Mouse (Mus musculus) cerebellum, adult 2 months (tissue): ENCODE measurements around the gene Sema4f. TPM values are rescaled to one million over a fixed set of nuclear protein-coding genes. Genes with fewer than 3 reads are reported as not detected.

Source experiments
- DNase-seq, 2 experiments: peaks; one replicate each; pipeline ENCODE4 v3.0.0; 2021
- H3K27ac ChIP-seq: fragments of 200-500 bp; 2 replicates; pipeline ENCODE4 v1.5.1; 2012; ENCODE audit warnings: low read length, control low read depth, inconsistent platforms; ENCODE audit not compliant: insufficient read depth
- H3K27me3 ChIP-seq: fragments of 200-500 bp; 2 replicates; pipeline ENCODE4 v1.6.1; 2012; ENCODE audit warnings: inconsistent platforms, mild to moderate bottlenecking, low read length, moderate library complexity; ENCODE audit not compliant: control insufficient read depth, insufficient read depth
- H3K4me1 ChIP-seq: fragments of 200-500 bp; 2 replicates; pipeline ENCODE4 v1.6.1; 2011; ENCODE audit warnings: low read length; ENCODE audit not compliant: control insufficient read depth, insufficient read depth
- H3K4me3 ChIP-seq: fragments of 200-500 bp; replicated peaks from 2 replicates; pipeline ENCODE3; 2011; ENCODE audit warnings: mild to moderate bottlenecking, low read depth, low read length, control low read depth; ENCODE audit not compliant: insufficient read depth
- CTCF ChIP-seq: fragments of 200-500 bp; IDR thresholded peaks from 2 replicates; pipeline ENCODE4 v1.5.1; 2011; ENCODE audit warnings: low read depth, mild to moderate bottlenecking, control low read depth, low read length, moderate library complexity, borderline replicate concordance; ENCODE audit not compliant: insufficient read depth
- POLR2A ChIP-seq: fragments of 200-500 bp; IDR thresholded peaks from 2 replicates; pipeline ENCODE4 v1.6.1; 2011; ENCODE audit warnings: low read length, control low read depth, borderline replicate concordance; ENCODE audit not compliant: insufficient read depth
- WGBS: fragments of 180-500 bp; shearing (Covaris S2); methylation state at CpG from one replicate; pipeline ENCODE4 v1.1.7; 2018; 5-methylcytosine and 5-hydroxymethylcytosine counted together
- polyA plus RNA-seq: library from polyadenylated mRNA; depleted of rRNA; stranded (reverse); fragments of >200 nt; gene quantifications from 2 replicates; pipeline ENCODE4 v1.2.3, GENCODE M21; 2012

The Sema4f gene
- polyA plus RNA-seq, 1 experiment, result 44.7 TPM

GRCm38 (mm10) chr6:82893415-82893814 lies 46.2 kb downstream of the Sema4f start:
- TF ChIP-seq CTCF, result no peak
- no peak for TF ChIP-seq POLR2A
- WGBS, result 58% methylated on average over 3 of the region's 3 CpGs
- no peaks in the 10 kb centered on the region for H3K4me1 ChIP-seq

GRCm38 (mm10) chr6:82892540-82892939 lies 47.0 kb downstream of the Sema4f start:
- DNase-seq, result no peak
- WGBS, result 51% methylated on average over 2 of the region's 2 CpGs
- Histone ChIP-seq H3K4me1 (no peaks in the 10 kb centered on the region), H3K4me3 (no peak overlapping the region), H3K27me3 (no peaks in the 10 kb centered on the region), H3K27ac (no peak overlapping the region)
- no peak for TF ChIP-seq POLR2A
- TF ChIP-seq CTCF, result peak; percentile 19; the same call in 1 of the 2 replicates

More at GRCm38 (mm10) chr6:82893415-82893814, 46.2 kb downstream of the Sema4f start:
- no peak overlapping the region for H3K4me3 ChIP-seq
- no peak overlapping the region for H3K27ac ChIP-seq
- no peak for DNase-seq
- H3K27me3 ChIP-seq, result no peaks in the 10 kb centered on the region

GRCm38 (mm10) chr6:82891488-82891887 lies 48.1 kb downstream of the Sema4f start:
- Histone ChIP-seq H3K27me3 (no peaks in the 10 kb centered on the region), H3K4me1 (0 out of 2 replicates have a peak, but pooled peaks cover 2% of the 10 kb centered on the region), H3K4me3 (no peak overlapping the region), H3K27ac (no peak overlapping the region)
- WGBS, result 82% methylated on average over 6 of the region's 6 CpGs
- no peak for TF ChIP-seq POLR2A
- TF ChIP-seq CTCF, result no peak
- DNase-seq, result no peak

- peak; percentile 40 to 50 for DNase-seq
- 0 out of 2 replicates have a peak, but pooled peaks cover 2% of the 10 kb centered on the region for H3K4me1 ChIP-seq
- no peaks in the 10 kb centered on the region for H3K27me3 ChIP-seq
- no peak overlapping the region for H3K4me3 ChIP-seq
- TF ChIP-seq CTCF (no peak), POLR2A (no peak)
- WGBS, result 5% methylated on average over 4 of the region's 4 CpGs
- no peak overlapping the region for H3K27ac ChIP-seq
Measured at GRCm38 (mm10) chr6:82886330-82886729, 53.2 kb downstream of the Sema4f start.

GRCm38 (mm10) chr6:82885909-82886308 lies 53.7 kb downstream of the Sema4f start:
- H3K4me3 ChIP-seq, result no peak overlapping the region
- TF ChIP-seq POLR2A (no peak), CTCF (no peak)
- 0 out of 2 replicates have a peak, but pooled peaks cover 2% of the 10 kb centered on the region for H3K4me1 ChIP-seq
- no peak for DNase-seq
- WGBS, result 75% methylated on average over 4 of the region's 4 CpGs
- H3K27me3 ChIP-seq, result no peaks in the 10 kb centered on the region
- no peak overlapping the region for H3K27ac ChIP-seq

GRCm38 (mm10) chr6:82885441-82885840 lies 54.1 kb downstream of the Sema4f start:
- DNase-seq, result no peak
- no peak overlapping the region for H3K4me3 ChIP-seq
- H3K27me3 ChIP-seq, result no peaks in the 10 kb centered on the region
- no peak overlapping the region for H3K27ac ChIP-seq
- TF ChIP-seq POLR2A, result no peak
- no peak for TF ChIP-seq CTCF
- 88% methylated on average over 2 of the region's 2 CpGs for WGBS
- 0 out of 2 replicates have a peak, but pooled peaks cover 2% of the 10 kb centered on the region for H3K4me1 ChIP-seq

- no peak overlapping the region for H3K4me3 ChIP-seq
- peak in 1 of 2 experiments; percentile 12 for DNase-seq
- WGBS, result 30% methylated on average over 3 of the region's 3 CpGs
- TF ChIP-seq POLR2A (no peak), CTCF (no peak)
- 0 out of 2 replicates have a peak, but pooled peaks cover 2% of the 10 kb centered on the region for H3K4me1 ChIP-seq
- no peak overlapping the region for H3K27ac ChIP-seq
- no peaks in the 10 kb centered on the region for H3K27me3 ChIP-seq
Measured at GRCm38 (mm10) chr6:82884570-82884969, 55.0 kb downstream of the Sema4f start.

- Histone ChIP-seq H3K4me1 (no peaks in the 10 kb centered on the region), H3K27ac (no peak overlapping the region), H3K4me3 (no peak overlapping the region), H3K27me3 (no peaks in the 10 kb centered on the region)
- TF ChIP-seq POLR2A (no peak), CTCF (peak; percentile 71)
- peak; percentile 39 to 43 for DNase-seq
- 40% methylated on average over 21 of the region's 21 CpGs for WGBS
Measured at GRCm38 (mm10) chr6:82881485-82882096, 58.0 kb downstream of the Sema4f start.
